Mouse (Mus musculus) intestine, embryonic 16.5 days (tissue): ENCODE results near the gene Ica1. TPM values are rescaled to one million over a fixed set of nuclear protein-coding genes. Genes with fewer than 3 reads are reported as not detected.

Experiments
- ATAC-seq: fragments of 200-750 bp; cut with Nextera tagmentation; 2 replicates; pipeline ENCODE4 v1.8.0; 2017; ENCODE audit warnings: moderate TSS enrichment, moderate library complexity
- H3K27ac ChIP-seq: fragments of 300-500 bp; sonication (generic); 2 replicates; pipeline ENCODE4 v1.5.1; 2014; ENCODE audit warnings: mild to moderate bottlenecking, low read length
- H3K27me3 ChIP-seq: fragments of 300-500 bp; sonication (generic); replicated peaks from 2 replicates; pipeline ENCODE4 v1.6.1; 2014; ENCODE audit warnings: low read length, control low read depth, mixed read lengths; ENCODE audit not compliant: control insufficient read depth, insufficient read depth
- H3K36me3 ChIP-seq: fragments of 300-500 bp; sonication (generic); 2 replicates; pipeline ENCODE4 v1.6.1; 2014; ENCODE audit warnings: low read length, control low read depth; ENCODE audit not compliant: control insufficient read depth, insufficient read depth
- H3K4me1 ChIP-seq: fragments of 300-500 bp; sonication (generic); 2 replicates; pipeline ENCODE4 v1.6.1; 2014; ENCODE audit warnings: low read length, control low read depth, mixed read lengths; ENCODE audit not compliant: control insufficient read depth, insufficient read depth
- H3K4me2 ChIP-seq: fragments of 300-500 bp; sonication (generic); 2 replicates; pipeline ENCODE4 v1.6.1; 2014; ENCODE audit warnings: low read depth, low read length, control low read depth
- H3K4me3 ChIP-seq: fragments of 300-500 bp; sonication (generic); 2 replicates; pipeline ENCODE4 v1.5.1; 2014; ENCODE audit warnings: mild to moderate bottlenecking, low read length
- H3K9ac ChIP-seq: fragments of 300-500 bp; sonication (generic); 2 replicates; pipeline ENCODE4 v1.6.1; 2014; ENCODE audit warnings: low read depth, low read length
- H3K9me3 ChIP-seq: fragments of 300-500 bp; sonication (generic); 2 replicates; pipeline ENCODE4 v1.6.1; 2016; ENCODE audit warnings: low read length, control low read depth; ENCODE audit not compliant: control insufficient read depth
- WGBS: fragments of 180-500 bp; shearing (Covaris S2); extraction: QIAGEN DNeasy Blood & Tissue Kit; methylation state at CpG from one replicate; pipeline ENCODE4 v1.1.7; 2014; 5-methylcytosine and 5-hydroxymethylcytosine counted together
- polyA plus RNA-seq: library from polyadenylated mRNA; unstranded; fragments of >200 nt; fragmentation: Nextera tagmentation; extraction: Ambion mirVana; gene quantifications from 2 replicates; pipeline ENCODE4 v1.2.1, GENCODE M21; 2015

Gene Ica1
- polyA plus RNA-seq, 1 experiment from 2014 or later: 18.9 TPM

- Histone ChIP-seq H3K9ac (no peak overlapping the region), H3K4me1 (peaks cover 15% of the 10 kb centered on the region), H3K4me2 (peak overlapping the region; percentile 17), H3K27me3 (no peaks in the 10 kb centered on the region), H3K9me3 (no peaks in the 10 kb centered on the region), H3K27ac (peak overlapping the region; percentile 92), H3K36me3 (no peaks in the 10 kb centered on the region), H3K4me3 (no peak overlapping the region)
- WGBS: 32% methylated on average over 12 of the region's 12 CpGs
- ATAC-seq: peak; percentile 91
Observed at GRCm38 (mm10) chr6:8694636-8695514, 83.4 kb downstream of the Ica1 start.

GRCm38 (mm10) chr6:8693926-8694635 lies 84.2 kb downstream of the Ica1 start:
- Histone ChIP-seq H3K4me2 (peak overlapping the region; percentile 14; the same call in 1 of the 2 replicates), H3K9me3 (no peaks in the 10 kb centered on the region), H3K27ac (peak overlapping the region; percentile 92), H3K36me3 (no peaks in the 10 kb centered on the region), H3K4me3 (no peak overlapping the region), H3K27me3 (no peaks in the 10 kb centered on the region), H3K9ac (0 out of 2 replicates have a peak overlapping the region, but pooled peaks have one; percentile 2), H3K4me1 (peaks cover 15% of the 10 kb centered on the region)
- ATAC-seq: peak; percentile 56
- WGBS: 24% methylated on average over 10 of the region's 10 CpGs

GRCm38 (mm10) chr6:8693141-8693881 lies 85.0 kb downstream of the Ica1 start:
- Histone ChIP-seq H3K4me1 (peaks cover 15% of the 10 kb centered on the region), H3K9me3 (no peaks in the 10 kb centered on the region), H3K36me3 (no peaks in the 10 kb centered on the region), H3K4me3 (no peak overlapping the region), H3K27ac (peak overlapping the region; percentile 92), H3K4me2 (no peak overlapping the region), H3K9ac (no peak overlapping the region), H3K27me3 (no peaks in the 10 kb centered on the region)
- no peak for ATAC-seq
- 61% methylated on average over 11 of the region's 11 CpGs for WGBS

GRCm38 (mm10) chr6:8691199-8691975 lies 86.9 kb downstream of the Ica1 start:
- H3K36me3 ChIP-seq: no peaks in the 10 kb centered on the region
- H3K4me1 ChIP-seq: peaks cover 15% of the 10 kb centered on the region
- no peak overlapping the region for H3K9ac ChIP-seq
- H3K9me3 ChIP-seq: no peaks in the 10 kb centered on the region
- 52% methylated on average over 2 of the region's 2 CpGs for WGBS
- H3K27ac ChIP-seq: no peak overlapping the region
- no peak for ATAC-seq
- H3K4me2 ChIP-seq: no peak overlapping the region
- H3K4me3 ChIP-seq: no peak overlapping the region
- H3K27me3 ChIP-seq: no peaks in the 10 kb centered on the region

- Histone ChIP-seq H3K4me1 (peaks cover 15% of the 10 kb centered on the region), H3K36me3 (no peaks in the 10 kb centered on the region), H3K9me3 (no peaks in the 10 kb centered on the region), H3K9ac (no peak overlapping the region), H3K4me2 (no peak overlapping the region), H3K4me3 (no peak overlapping the region), H3K27me3 (no peaks in the 10 kb centered on the region), H3K27ac (no peak overlapping the region)
- WGBS: 54% methylated on average over 3 of the region's 3 CpGs
- no peak for ATAC-seq
Observed at GRCm38 (mm10) chr6:8690441-8690840, 87.8 kb downstream of the Ica1 start.

- H3K9ac ChIP-seq: no peak overlapping the region
- H3K36me3 ChIP-seq: no peaks in the 10 kb centered on the region
- 80% methylated on average over 14 of the region's 14 CpGs for WGBS
- no peaks in the 10 kb centered on the region for H3K27me3 ChIP-seq
- no peak overlapping the region for H3K4me2 ChIP-seq
- ATAC-seq: no peak
- no peak overlapping the region for H3K4me3 ChIP-seq
- H3K9me3 ChIP-seq: no peaks in the 10 kb centered on the region
- no peak overlapping the region for H3K27ac ChIP-seq
- no peaks in the 10 kb centered on the region for H3K4me1 ChIP-seq
Observed at GRCm38 (mm10) chr6:8686678-8687580, 91.4 kb downstream of the Ica1 start.

- Histone ChIP-seq H3K9me3 (no peaks in the 10 kb centered on the region), H3K9ac (no peak overlapping the region), H3K4me3 (no peak overlapping the region), H3K4me1 (no peaks in the 10 kb centered on the region), H3K27me3 (no peaks in the 10 kb centered on the region), H3K4me2 (no peak overlapping the region), H3K36me3 (no peaks in the 10 kb centered on the region), H3K27ac (no peak overlapping the region)
- 80% methylated on average over 10 of the region's 10 CpGs for WGBS
- ATAC-seq: no peak
Observed at GRCm38 (mm10) chr6:8683379-8683778, 94.9 kb downstream of the Ica1 start.

- ATAC-seq: no peak
- 70% methylated on average over 8 of the region's 8 CpGs for WGBS
- no peaks in the 10 kb centered on the region for H3K27me3 ChIP-seq
- H3K36me3 ChIP-seq: no peaks in the 10 kb centered on the region
- no peak overlapping the region for H3K27ac ChIP-seq
- no peaks in the 10 kb centered on the region for H3K9me3 ChIP-seq
- no peak overlapping the region for H3K9ac ChIP-seq
- H3K4me3 ChIP-seq: no peak overlapping the region
- no peak overlapping the region for H3K4me2 ChIP-seq
- no peaks in the 10 kb centered on the region for H3K4me1 ChIP-seq
Observed at GRCm38 (mm10) chr6:8680931-8681330, 97.4 kb downstream of the Ica1 start.
